Mouse (Mus musculus): Measurements from ENCODE around the gene Maml2. TPM values are rescaled to one million over a fixed set of nuclear protein-coding genes. Genes with fewer than 3 reads are reported as not detected.

Maml2 gene
- polyA plus RNA-seq, 1 experiment = 1.3 TPM

GRCm38 (mm10) chr9:13510621-13511369, 213.0 kb downstream of the Maml2 start:
- Histone ChIP-seq H3ac (ENCODE audit: control insufficient read depth, insufficient read length) (no peak overlapping the region), H3K27me3 (ENCODE audit: control insufficient read depth, insufficient read depth, insufficient read length) (no peaks in the 10 kb centered on the region), H3K79me2 (ENCODE audit: control insufficient read depth, insufficient read depth) (no peaks in the 10 kb centered on the region), H3K4me3 (no peak overlapping the region), H3K36me3 (ENCODE audit: control insufficient read depth, insufficient read depth) (no peaks in the 10 kb centered on the region), H3K4me2 (ENCODE audit: low read depth) (no peak overlapping the region)
- TF ChIP-seq CEBPB (IDR thresholded peaks at IDR 0.05; ENCODE audit: insufficient read depth, poor library complexity, severe bottlenecking) = no peak
- TF ChIP-seq USF1 (IDR thresholded peaks at IDR 0.05; ENCODE audit: low read depth) = no peak
- TF ChIP-seq MYOD1 (IDR thresholded peaks at IDR 0.05; ENCODE audit: control insufficient read depth in 1 of 3, insufficient read length in 2 of 3, low read depth in 2 of 3) = peak in 1 of 3 experiments; percentile 61
- no peak for TF ChIP-seq POLR2AphosphoS2 (IDR thresholded peaks at IDR 0.05; ENCODE audit: insufficient read length, low read depth)
- no peak for TF ChIP-seq POLR2A (IDR thresholded peaks at IDR 0.05; ENCODE audit: insufficient read length, low read depth)
- no peak for TF ChIP-seq TCF12 (IDR thresholded peaks at IDR 0.05; ENCODE audit: insufficient read depth, poor library complexity, severe bottlenecking)
- TF ChIP-seq REST (IDR thresholded peaks at IDR 0.05; ENCODE audit: insufficient read depth, insufficient read length) = no peak
- TF ChIP-seq SRF (IDR thresholded peaks at IDR 0.05; ENCODE audit: control insufficient read depth, insufficient read length, low read depth) = no peak

DNA sequence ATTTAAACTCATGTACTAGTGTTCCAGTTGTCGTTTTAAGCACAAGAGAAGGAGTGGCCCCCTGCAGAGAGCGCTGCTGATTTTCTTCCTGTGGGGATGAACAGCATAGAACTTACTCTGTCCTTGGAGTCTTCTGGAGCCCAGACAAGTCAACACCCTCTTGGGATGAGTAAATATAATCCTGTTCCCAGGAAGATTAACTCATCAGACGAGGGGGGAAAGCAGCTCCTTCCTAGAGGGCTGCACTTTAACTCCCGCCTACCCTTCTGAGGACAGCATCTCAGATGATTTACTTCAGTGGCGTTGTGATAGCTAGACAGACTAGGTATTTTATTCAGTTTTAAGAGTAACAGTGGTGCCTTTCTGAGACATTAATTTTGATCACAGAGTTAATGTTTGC, 215.4 kb downstream of the Maml2 start:
- no peaks in the 10 kb centered on the region for H3K27me3 ChIP-seq (ENCODE audit: control insufficient read depth, insufficient read depth, insufficient read length)
- no peak overlapping the region for H3ac ChIP-seq (ENCODE audit: control insufficient read depth, insufficient read length)
- H3K4me3 ChIP-seq = no peak overlapping the region
- H3K79me2 ChIP-seq (ENCODE audit: control insufficient read depth, insufficient read depth) = no peaks in the 10 kb centered on the region
- H3K36me3 ChIP-seq (ENCODE audit: control insufficient read depth, insufficient read depth) = no peaks in the 10 kb centered on the region
- TF ChIP-seq CEBPB (IDR thresholded peaks at IDR 0.05; ENCODE audit: insufficient read depth, poor library complexity, severe bottlenecking) = no peak
- TF ChIP-seq POLR2A (IDR thresholded peaks at IDR 0.05; ENCODE audit: insufficient read length, low read depth) = no peak
- no peak for TF ChIP-seq TCF12 (IDR thresholded peaks at IDR 0.05; ENCODE audit: insufficient read depth, poor library complexity, severe bottlenecking)
- no peak for TF ChIP-seq MYOG (IDR thresholded peaks at IDR 0.05; ENCODE audit: control insufficient read depth in 1 of 3, insufficient read depth in 1 of 3, insufficient read length in 2 of 3, low read depth in 2 of 3)
- TF ChIP-seq TCF3 (IDR thresholded peaks at IDR 0.05; ENCODE audit: insufficient read length, low read depth) = no peak
- TF ChIP-seq POLR2AphosphoS2 (IDR thresholded peaks at IDR 0.05; ENCODE audit: insufficient read length, low read depth) = no peak
- TF ChIP-seq MAX (IDR thresholded peaks at IDR 0.05; ENCODE audit: low read depth) = no peak
- TF ChIP-seq SRF (IDR thresholded peaks at IDR 0.05; ENCODE audit: control insufficient read depth, insufficient read length, low read depth) = no peak
- TF ChIP-seq E2F4 (IDR thresholded peaks at IDR 0.05; ENCODE audit: insufficient read depth) = no peak
- TF ChIP-seq REST (IDR thresholded peaks at IDR 0.05; ENCODE audit: insufficient read depth, insufficient read length) = no peak
- no peak for TF ChIP-seq MYOD1 (IDR thresholded peaks at IDR 0.05; ENCODE audit: control insufficient read depth in 1 of 3, insufficient read length in 2 of 3, low read depth in 2 of 3)
- TF ChIP-seq USF1 (IDR thresholded peaks at IDR 0.05; ENCODE audit: low read depth) = no peak
- no peak overlapping the region for H3K4me2 ChIP-seq (ENCODE audit: low read depth)

GRCm38 (mm10) chr9:13514435-13514834, 216.7 kb downstream of the Maml2 start:
- no peak overlapping the region for H3K4me2 ChIP-seq (ENCODE audit: low read depth)
- H3K4me3 ChIP-seq = no peak overlapping the region
- TF ChIP-seq MAX (IDR thresholded peaks at IDR 0.05; ENCODE audit: low read depth) = no peak
- no peak for TF ChIP-seq MYOD1 (IDR thresholded peaks at IDR 0.05; ENCODE audit: control insufficient read depth in 1 of 3, insufficient read length in 2 of 3, low read depth in 2 of 3)
- no peak for TF ChIP-seq TCF3 (IDR thresholded peaks at IDR 0.05; ENCODE audit: insufficient read length, low read depth)
- TF ChIP-seq E2F4 (IDR thresholded peaks at IDR 0.05; ENCODE audit: insufficient read depth) = no peak
- TF ChIP-seq TCF12 (IDR thresholded peaks at IDR 0.05; ENCODE audit: insufficient read depth, poor library complexity, severe bottlenecking) = no peak
- TF ChIP-seq USF1 (IDR thresholded peaks at IDR 0.05; ENCODE audit: low read depth) = no peak
- no peak for TF ChIP-seq REST (IDR thresholded peaks at IDR 0.05; ENCODE audit: insufficient read depth, insufficient read length)
- no peak for TF ChIP-seq SRF (IDR thresholded peaks at IDR 0.05; ENCODE audit: control insufficient read depth, insufficient read length, low read depth)
- TF ChIP-seq POLR2AphosphoS2 (IDR thresholded peaks at IDR 0.05; ENCODE audit: insufficient read length, low read depth) = no peak
- no peak for TF ChIP-seq POLR2A (IDR thresholded peaks at IDR 0.05; ENCODE audit: insufficient read length, low read depth)
- no peak for TF ChIP-seq MYOG (IDR thresholded peaks at IDR 0.05; ENCODE audit: control insufficient read depth in 1 of 3, insufficient read depth in 1 of 3, insufficient read length in 2 of 3, low read depth in 2 of 3)
- TF ChIP-seq CEBPB (IDR thresholded peaks at IDR 0.05; ENCODE audit: insufficient read depth, poor library complexity, severe bottlenecking) = no peak
- no peaks in the 10 kb centered on the region for H3K79me2 ChIP-seq (ENCODE audit: control insufficient read depth, insufficient read depth)
- no peaks in the 10 kb centered on the region for H3K27me3 ChIP-seq (ENCODE audit: control insufficient read depth, insufficient read depth, insufficient read length)
- H3K36me3 ChIP-seq (ENCODE audit: control insufficient read depth, insufficient read depth) = no peaks in the 10 kb centered on the region
- H3ac ChIP-seq (ENCODE audit: control insufficient read depth, insufficient read length) = no peak overlapping the region

GRCm38 (mm10) chr9:13515976-13516375, 218.2 kb downstream of the Maml2 start:
- H3K4me3 ChIP-seq = no peak overlapping the region

More at GRCm38 (mm10) chr9:13515976-13516375, 218.2 kb downstream of the Maml2 start:
- no peaks in the 10 kb centered on the region for H3K36me3 ChIP-seq (ENCODE audit: control insufficient read depth, insufficient read depth)
- no peak overlapping the region for H3K4me2 ChIP-seq (ENCODE audit: low read depth)
- H3K79me2 ChIP-seq (ENCODE audit: control insufficient read depth, insufficient read depth) = no peaks in the 10 kb centered on the region
- H3ac ChIP-seq (ENCODE audit: control insufficient read depth, insufficient read length) = no peak overlapping the region
- H3K27me3 ChIP-seq (ENCODE audit: control insufficient read depth, insufficient read depth, insufficient read length) = no peaks in the 10 kb centered on the region
- TF ChIP-seq POLR2A (IDR thresholded peaks at IDR 0.05; ENCODE audit: insufficient read length, low read depth) (no peak), MYOG (IDR thresholded peaks at IDR 0.05; ENCODE audit: control insufficient read depth in 1 of 3, insufficient read depth in 1 of 3, insufficient read length in 2 of 3, low read depth in 2 of 3) (no peak), MYOD1 (IDR thresholded peaks at IDR 0.05; ENCODE audit: control insufficient read depth in 1 of 3, insufficient read length in 2 of 3, low read depth in 2 of 3) (no peak), E2F4 (IDR thresholded peaks at IDR 0.05; ENCODE audit: insufficient read depth) (no peak), REST (IDR thresholded peaks at IDR 0.05; ENCODE audit: insufficient read depth, insufficient read length) (no peak), USF1 (IDR thresholded peaks at IDR 0.05; ENCODE audit: low read depth) (no peak), CEBPB (IDR thresholded peaks at IDR 0.05; ENCODE audit: insufficient read depth, poor library complexity, severe bottlenecking) (no peak), TCF3 (IDR thresholded peaks at IDR 0.05; ENCODE audit: insufficient read length, low read depth) (no peak), TCF12 (IDR thresholded peaks at IDR 0.05; ENCODE audit: insufficient read depth, poor library complexity, severe bottlenecking) (no peak), MAX (IDR thresholded peaks at IDR 0.05; ENCODE audit: low read depth) (no peak), POLR2AphosphoS2 (IDR thresholded peaks at IDR 0.05; ENCODE audit: insufficient read length, low read depth) (no peak), SRF (IDR thresholded peaks at IDR 0.05; ENCODE audit: control insufficient read depth, insufficient read length, low read depth) (no peak)
